Comparison of ENCODE assay signal across 9 mouse cellular contexts in the genomic region with DNA sequence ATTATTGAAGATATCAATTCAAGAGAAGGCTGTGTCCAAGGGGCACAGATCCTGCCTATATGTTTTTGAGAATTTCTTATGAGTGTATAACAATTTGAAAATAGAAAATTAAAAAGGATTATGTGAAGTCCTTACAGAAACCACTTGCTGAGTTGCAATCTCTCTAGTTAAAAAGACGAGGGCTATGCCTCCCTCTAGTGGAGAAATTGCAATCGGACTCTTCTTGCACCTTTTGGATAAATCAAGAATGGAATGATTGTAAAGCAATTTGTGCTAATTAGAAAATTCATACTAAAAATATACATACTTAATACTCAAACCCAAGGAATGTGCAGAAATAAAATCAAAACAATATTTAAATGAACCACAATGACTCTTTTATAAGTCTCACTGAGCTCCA. TPM values are rescaled to one million over a fixed set of nuclear protein-coding genes. Genes with fewer than 3 reads are reported as not detected.
A peak's percentile ranks its signal among the peaks of the same experiment; 100 is the strongest.
DNase-seq lines count a peak whose midpoint lies in the region; ATAC-seq and TF ChIP-seq lines count a peak whose summit lies in the region.
"Had no signal": no experiment of that assay in that cellular context is flagged by ENCODE, and none has a peak within 500 bp of the region (broad histone marks: within the 10 kb centered on the region; RNA-seq: fewer than 3 reads in every experiment).

No protein-coding gene starts in this region.

- H3K79me2 ChIP-seq in MEL (ENCODE audit: control insufficient read depth, insufficient read depth, low read length, poor library complexity), result no peaks in the 10 kb centered on the region

- H3K4me3 ChIP-seq in MEL (ENCODE audit: control insufficient read depth in 1 of 2, insufficient read depth in 1 of 2, low read depth in 2 of 2, low read length in 2 of 2), result no peak overlapping the region

- peak in 1 of 3 experiments; percentile 41; a peak in 2 of 6 replicates for TF ChIP-seq CTCF in MEL (IDR thresholded peaks at IDR 0.05 in 2 of 3, conservative IDR thresholded peaks at IDR 0.05 in 1 of 3; ENCODE audit: control insufficient read depth in 1 of 3, insufficient read depth in 1 of 3, low read depth in 2 of 3, low read length in 3 of 3, poor library complexity in 1 of 3, severe bottlenecking in 1 of 3)

- no peak for TF ChIP-seq POLR2A in MEL (IDR thresholded peaks at IDR 0.05; ENCODE audit: control insufficient read depth in 1 of 2, insufficient read depth in 1 of 2, low read depth in 1 of 2, low read length in 2 of 2, poor library complexity in 1 of 2)

- no peaks in the 10 kb centered on the region for H3K9me3 ChIP-seq in MEL (replicated peaks; ENCODE audit: insufficient read depth, low read length)

- no peaks in the 10 kb centered on the region for H3K36me3 ChIP-seq in MEL (ENCODE audit: control insufficient read depth in 1 of 2, insufficient read depth in 2 of 2, low read length in 2 of 2)

- peak; percentile 19 for TF ChIP-seq RAD21 in MEL (IDR thresholded peaks at IDR 0.05; ENCODE audit: low read depth, low read length)

- no peak overlapping the region for H3K9ac ChIP-seq in MEL (ENCODE audit: control insufficient read depth, low read depth, low read length, poor library complexity, severe bottlenecking)

- H3K27me3 ChIP-seq in MEL (ENCODE audit: control insufficient read depth in 1 of 2, insufficient read depth in 2 of 2, low read length in 2 of 2), result no peaks in the 10 kb centered on the region

- H3K27ac ChIP-seq in MEL (ENCODE audit: control insufficient read depth, low read depth, low read length), result no peak overlapping the region

- no peak for TF ChIP-seq EP300 in MEL (IDR thresholded peaks at IDR 0.05; ENCODE audit: low read depth in 1 of 2, low read length in 2 of 2)

- H3K4me1 ChIP-seq in MEL (ENCODE audit: control insufficient read depth in 1 of 2, insufficient read depth in 2 of 2, low read length in 2 of 2), result no peaks in the 10 kb centered on the region

- DNase-seq in frontal cortex, postnatal 14 days (ENCODE audit: low spot score in 2 of 2), result no peak
- DNase-seq in left cerebral cortex, postnatal 25 days (ENCODE audit: low spot score in 2 of 2), result peak; percentile 12 to 45
- no peak for DNase-seq in left cerebral cortex, adult 18-20 months (ENCODE audit: low spot score in 2 of 2)
- peak; percentile 10 for DNase-seq in MEL (ENCODE audit: low read depth, low spot score)
- peak; percentile 11 for DNase-seq in forelimb bud, embryonic 11.5 days (ENCODE audit: low read depth, low spot score)
- no peak for DNase-seq in testis, postnatal 10 days (ENCODE audit: low spot score)
- no peak for DNase-seq in natural killer cell, adult 2 months (ENCODE audit: low spot score in 2 of 2)
- DNase-seq: layer of hippocampus, postnatal 36 days had no signal

- intact Hi-C loops in left cerebral cortex, postnatal 25 days (cut with DNase I), result loop anchor here (5.0 kb wide), 1 partner anchor 219 kb away; no protein-coding TSS in a partner anchor

- peak; percentile 77 for ATAC-seq in frontal cortex, adult (ENCODE audit: low TSS enrichment)

TF ChIP-seq in MEL, 35 proteins besides CTCF, POLR2A, EP300 and RAD21:
- TF ChIP-seq TCF12 (IDR thresholded peaks at IDR 0.05; ENCODE audit: low read depth, low read length) (no peak), SMC3 (IDR thresholded peaks at IDR 0.05; ENCODE audit: low read depth, low read length) (0 out of 2 replicates have a peak, but pooled peaks have one; percentile 4)
TF ChIP-seq in MEL: peak in this region for 1.

RNA-seq across cellular contexts. Expression of a gene that starts 27.4 kb away (rescaled TPM):
- total RNA-seq in left cerebral cortex, postnatal 25 days (2021), result not detected
- total RNA-seq in left cerebral cortex, adult 18-20 months (2021), result not detected
- not detected in 2 replicates for total RNA-seq in MEL (2012; rRNA removed)
- polyA plus RNA-seq in MEL (2012; ENCODE audit: insufficient read depth in 1 of 2, insufficient read length in 2 of 2, low read depth in 1 of 2, low replicate concordance in 2 of 2, missing spikeins in 1 of 2), result not detected
- total RNA-seq: layer of hippocampus, postnatal 36 days had no signal

Comparison
In these comparisons a context has a peak if more than half of its experiments do, and no peak if none do; other contexts are left out.
1. DNase-seq: peak in left cerebral cortex, postnatal 25 days (2 of 2), MEL (single experiment) and forelimb bud, embryonic 11.5 days (single experiment); none in frontal cortex, postnatal 14 days (0 of 2), left cerebral cortex, adult 18-20 months (0 of 2), testis, postnatal 10 days (single experiment) and natural killer cell, adult 2 months (0 of 2).